Mouse (Mus musculus): ENCODE measurements around the gene Prrg3. TPM values are rescaled to one million over a fixed set of nuclear protein-coding genes. Genes with fewer than 3 reads are reported as not detected.

Gene Prrg3
- total RNA-seq, 2 experiments from 2014 or later = 25.9 to 31.0 TPM

Other genes starting within 250 kb of the Prrg3 start
- gene Vma21, start 146.7 kb upstream of the Prrg3 start, total RNA-seq (2021) = 10 to 100 TPM; 34.1 to 40.8 TPM
- gene Gm1141, start 41.6 kb upstream of the Prrg3 start, total RNA-seq (2021) = under 1 TPM; 0.15 to 0.42 TPM
- gene Fate1, start 10.4 kb downstream of the Prrg3 start, total RNA-seq (2021) = under 1 TPM in 1 of 2 experiments, not detected in 1; 0.30 TPM
- under 1 TPM; 0.09 to 0.39 TPM for gene Cnga2, start 29.2 kb downstream of the Prrg3 start, total RNA-seq (2021)

All from adrenal gland, postnatal 10 days (tissue).